Mouse (Mus musculus) CH12.LX (cell line): ENCODE data around the gene Vapb.

Experiments used
- CTCF ChIP-seq, 2 experiments: IDR thresholded peaks in 1 of 2; conservative IDR thresholded peaks in 1 of 2; 2 replicates each; pipeline ENCODE4 v1.5.1; 2011 to 2012; ENCODE audit warnings: low read depth in 2 of 2, low read length in 2 of 2, improper control_type of control experiment in 1 of 2, inconsistent platforms in 1 of 2, mild to moderate bottlenecking in 1 of 2, moderate library complexity in 1 of 2
- E2F4 ChIP-seq: IDR thresholded peaks from 2 replicates; pipeline ENCODE4 v1.6.1; 2011; ENCODE audit warnings: low read depth, low read length, improper control_type of control experiment; ENCODE audit not compliant: insufficient replicate concordance
- ETS1 ChIP-seq: conservative IDR thresholded peaks from 2 replicates; pipeline ENCODE4 v1.6.1; 2012; ENCODE audit warnings: low read depth, mild to moderate bottlenecking, inconsistent platforms, low read length, improper control_type of control experiment, moderate library complexity
- IRF4 ChIP-seq: IDR thresholded peaks from 2 replicates; pipeline ENCODE4 v1.6.1; 2014; ENCODE audit warnings: low read depth, mild to moderate bottlenecking, inconsistent platforms, low read length, improper control_type of control experiment
- MEF2A ChIP-seq: IDR thresholded peaks from 2 replicates; pipeline ENCODE4 v1.6.1; 2014; ENCODE audit warnings: low read depth, mild to moderate bottlenecking, inconsistent platforms, low read length, improper control_type of control experiment, borderline replicate concordance
- POLR2A ChIP-seq: IDR thresholded peaks from 2 replicates; pipeline ENCODE4 v1.6.1; 2011; ENCODE audit warnings: low read depth, mild to moderate bottlenecking, improper control_type of control experiment, low read length
- RCOR1 ChIP-seq: conservative IDR thresholded peaks from 2 replicates; pipeline ENCODE4 v1.6.1; 2012; ENCODE audit warnings: low read depth, mild to moderate bottlenecking, inconsistent platforms, low read length, improper control_type of control experiment
- SIN3A ChIP-seq: IDR thresholded peaks from 2 replicates; pipeline ENCODE4 v1.6.1; 2012; ENCODE audit warnings: low read length, improper control_type of control experiment, inconsistent platforms
- TCF12 ChIP-seq: IDR thresholded peaks from 2 replicates; pipeline ENCODE4 v1.6.1; 2014; ENCODE audit warnings: low read depth, mild to moderate bottlenecking, inconsistent platforms, low read length, improper control_type of control experiment
- USF1 ChIP-seq: IDR thresholded peaks from 2 replicates; pipeline ENCODE4 v1.6.1; 2014; ENCODE audit warnings: low read depth, mild to moderate bottlenecking, inconsistent platforms, low read length, improper control_type of control experiment

- TF ChIP-seq CTCF (conservative IDR thresholded peaks at IDR 0.05 in 1 of 2, IDR thresholded peaks at IDR 0.05 in 1 of 2; ENCODE audit: low read depth in 2 of 2, low read length in 2 of 2) (no peak), RCOR1 (no peak), SIN3A (no peak), USF1 (no peak), E2F4 (no peak), IRF4 (no peak), POLR2A (no peak), MEF2A (no peak), TCF12 (no peak), ETS1 (no peak)
These were observed 11.5 kb upstream of the Vapb start for GRCm38 (mm10) chr2:173725819-173726218.
